Mouse (Mus musculus) granulocyte monocyte progenitor cell, adult 5-6 weeks (primary cell): ENCODE data around the gene Gm7298. TPM values are rescaled to one million over a fixed set of nuclear protein-coding genes. Genes with fewer than 3 reads are reported as not detected.
"Not testable (repeated sequence)": the region's sequence is repeated elsewhere in the genome, so short reads cannot be mapped to it uniquely, and the experiment has no call there.

Experiments
- ATAC-seq: replicated peaks from 2 replicates; pipeline ENCODE4 v1.8.0; 2016; ENCODE audit warnings: mild to moderate bottlenecking, moderate TSS enrichment, inconsistent platforms; ENCODE audit not compliant: poor library complexity, severe bottlenecking
- total RNA-seq, 2 experiments: library from RNA; stranded (forward) in 1 of 2; stranded (reverse) in 1 of 2; fragments of 200-712, 200-1000 nt in 1 of 2; fragments of >200 nt in 1 of 2; fragmentation: Nextera tagmentation in 1 of 2; gene quantifications; 2 replicates each; pipeline ENCODE4 v1.2.3; 2014 to 2017

The Gm7298 gene
- total RNA-seq (2014; fragmentation: Nextera tagmentation) = not detected in 2 replicates
- not detected in 2 replicates for total RNA-seq (2017)

GRCm38 (mm10) chr6:121732632-121733031 is at the start of gene Gm7298:
TSS of gene Gm7298 (plus strand) at chr6:121732932.
- ATAC-seq = no peak

DNA sequence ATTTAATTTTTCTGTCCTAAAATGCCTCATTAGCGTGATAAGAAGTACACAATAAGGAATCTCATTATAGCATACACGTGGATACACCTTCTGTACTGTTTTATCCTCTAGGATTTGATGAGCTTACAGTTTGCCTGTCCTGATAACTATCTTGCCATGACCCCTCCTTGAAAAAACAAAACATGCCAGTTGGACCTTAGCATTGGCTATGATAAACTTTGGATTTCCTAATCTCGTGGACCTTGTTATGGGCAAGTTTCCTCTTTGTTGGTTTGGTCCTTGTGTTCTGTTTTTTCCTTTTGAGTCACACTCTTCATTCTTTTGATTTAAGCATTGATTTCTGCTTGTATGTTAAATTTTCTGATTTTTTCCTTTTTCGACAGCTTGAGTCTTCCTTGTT is 95.3 kb downstream of the Gm7298 start:
- ATAC-seq = no peak

GRCm38 (mm10) chr6:121836361-121836760 is 103.6 kb downstream of the Gm7298 start:
- ATAC-seq = no peak

- not testable (repeated sequence) for ATAC-seq
Measured at GRCm38 (mm10) chr6:121838271-121838670, 105.5 kb downstream of the Gm7298 start, which contains the start of gene Mug1. TSS of gene Mug1 (plus strand) at chr6:121838541.

Other genes starting within 250 kb of the Gm7298 start
- not detected in 2 replicates for gene A2m, start 97.6 kb upstream of the Gm7298 start, total RNA-seq (2014; fragmentation: Nextera tagmentation)
- gene A2m, start 97.6 kb upstream of the Gm7298 start, total RNA-seq (2017) = not detected in 2 replicates
- not detected in 2 replicates for gene Mug1, start 105.6 kb downstream of the Gm7298 start, total RNA-seq (2014; fragmentation: Nextera tagmentation)
- gene Mug1, start 105.6 kb downstream of the Gm7298 start, total RNA-seq (2017) = not detected in 2 replicates